Mouse (Mus musculus): ENCODE measurements at regions not wholly inside any gene's neighbourhood (a gene's known extent, or its start where the extent isn't known, plus 50 kb on each side); places are given as distances from the start of the nearest gene placed in this dataset.

GRCm38 (mm10) chr10:126480382-126480781, 420.8 kb downstream of the Atp23 start:
- DNase-seq: no peak

GRCm38 (mm10) chr10:126479743-126480142, 421.4 kb downstream of the Atp23 start:
- no peak for DNase-seq

DNA sequence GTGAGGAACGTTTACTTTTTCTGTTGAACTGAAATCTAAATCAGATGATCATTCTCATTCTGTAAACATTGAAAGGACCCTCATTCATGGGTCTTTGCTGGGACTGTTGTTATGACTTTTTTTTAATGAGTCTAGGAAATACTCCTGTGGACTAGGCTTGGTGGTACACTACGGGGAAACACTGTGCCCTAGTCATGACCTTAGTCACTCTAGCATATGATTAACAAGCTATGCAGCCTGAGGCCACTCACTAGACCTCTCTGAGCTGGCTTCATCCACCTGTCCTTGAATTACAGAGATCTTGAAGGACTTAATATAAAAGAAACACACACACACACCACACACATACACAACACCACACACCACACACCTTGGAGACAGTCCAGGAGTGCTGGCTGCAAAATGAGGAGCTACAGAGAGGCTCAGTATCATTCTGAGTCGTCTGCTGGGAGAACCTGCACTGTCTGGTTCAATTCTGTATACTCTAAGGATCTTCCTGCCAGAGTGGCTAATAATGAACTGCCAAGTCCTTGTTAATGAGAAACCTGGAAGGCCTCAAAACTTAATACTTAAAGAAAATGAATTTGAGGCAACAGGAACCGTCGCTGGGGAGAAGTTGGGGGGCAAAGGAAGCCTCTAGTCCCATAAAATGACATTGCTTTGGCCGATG, 428.0 kb downstream of the Atp23 start:
- no peak for DNase-seq

DNA sequence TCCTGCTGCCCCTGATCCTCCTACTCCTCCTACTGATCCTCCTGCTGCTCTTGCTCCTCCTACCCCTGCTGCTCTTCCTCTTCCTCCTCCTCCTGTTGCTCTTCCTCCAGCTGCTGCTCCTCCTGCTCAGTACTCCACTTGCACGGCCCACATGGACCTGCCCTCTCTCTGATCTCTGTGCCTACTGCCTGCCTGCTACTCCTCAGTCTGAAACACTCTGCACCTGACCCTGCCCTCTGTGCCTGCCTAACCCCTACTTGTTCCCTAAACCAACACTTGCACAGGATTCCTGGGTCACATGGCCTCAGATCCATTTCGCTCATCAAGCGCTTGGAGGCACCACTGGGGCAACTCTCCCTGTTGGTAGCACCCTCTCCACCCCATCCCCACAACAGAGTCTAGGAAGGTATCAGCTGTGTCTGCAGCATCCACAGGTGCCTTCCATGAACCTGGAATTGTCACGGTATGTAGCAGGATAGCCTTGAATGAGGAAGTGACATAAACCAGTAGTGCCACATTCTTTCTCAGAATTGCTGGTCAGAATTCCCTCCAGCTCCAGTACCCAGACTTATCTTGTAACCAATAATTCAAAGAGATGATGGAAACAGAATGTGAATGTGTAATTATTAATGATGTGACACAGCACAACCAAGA, 430.2 kb downstream of the Atp23 start:
- DNase-seq: no peak

- DNase-seq: no peak
Measured at GRCm38 (mm10) chr10:126462770-126463169, 438.4 kb downstream of the Atp23 start.

- no peak for DNase-seq
Measured at GRCm38 (mm10) chr10:126458523-126458922, 442.6 kb downstream of the Atp23 start.

DNA sequence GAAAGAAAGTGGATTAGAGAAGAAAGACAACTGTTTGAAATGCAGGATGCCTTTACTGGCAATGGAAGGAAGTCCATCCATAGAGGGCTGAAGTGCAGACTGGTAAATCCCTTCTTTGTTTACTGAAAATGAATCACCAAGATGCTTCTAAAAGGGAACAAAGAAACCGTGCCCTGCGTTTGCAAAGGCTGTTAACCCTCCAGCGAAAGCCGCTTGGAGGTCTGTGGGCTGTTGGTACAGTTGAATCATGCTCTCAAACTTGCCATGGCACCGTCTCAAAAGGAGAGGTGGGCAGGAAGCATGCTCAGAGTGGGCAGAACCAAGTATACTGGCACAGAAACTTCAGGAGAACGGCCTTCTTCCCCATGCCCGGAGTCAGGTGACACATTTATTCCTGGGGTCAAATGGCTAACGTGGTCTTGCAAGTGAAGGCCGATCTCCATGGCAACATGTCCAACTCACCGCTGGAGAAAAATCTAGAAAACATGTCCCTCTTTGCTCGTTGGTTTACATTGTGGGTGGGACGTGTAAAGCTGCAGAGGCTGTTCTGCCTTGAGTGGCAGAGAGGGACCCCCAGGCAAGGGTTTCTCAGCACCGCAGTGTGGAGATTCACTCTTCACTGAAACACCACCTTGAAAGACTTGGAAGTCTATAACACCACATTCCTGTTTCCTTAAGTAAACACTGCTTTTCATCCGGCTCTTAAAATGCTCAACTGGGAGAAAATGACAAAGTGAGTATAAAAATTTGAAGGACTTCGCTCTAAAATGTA, 448.2 kb downstream of the Atp23 start:
- no peak for DNase-seq

DNA sequence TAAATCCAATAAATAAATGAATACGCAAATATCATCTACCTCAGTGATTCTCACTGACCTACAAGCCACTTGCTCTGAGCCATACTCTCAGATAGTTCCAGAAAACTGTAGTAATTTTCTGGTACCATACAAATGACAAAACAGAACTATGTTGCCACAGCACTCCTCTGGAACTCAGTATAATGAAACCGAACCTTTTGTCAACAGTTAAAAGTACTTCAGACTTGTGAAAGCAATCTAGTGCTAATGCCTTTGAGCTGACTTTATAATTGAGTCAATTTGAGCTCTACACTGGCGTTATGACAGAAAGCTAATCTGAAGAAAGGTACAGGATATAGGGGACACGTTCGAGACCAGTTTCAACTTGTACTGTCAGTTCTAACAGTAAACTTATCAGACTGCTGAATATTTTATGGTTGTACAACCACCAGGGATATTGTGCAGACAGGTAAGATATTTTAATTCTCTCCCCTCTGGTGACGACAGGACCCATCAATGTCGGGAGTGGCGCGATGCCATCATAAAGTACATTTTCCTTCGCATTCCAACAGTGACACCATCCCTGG, 449.0 kb downstream of the Atp23 start:
- no peak for DNase-seq

- DNase-seq: no peak
Measured at GRCm38 (mm10) chr10:126431222-126431621, 465.3 kb downstream of the Lrig3 start.

DNA sequence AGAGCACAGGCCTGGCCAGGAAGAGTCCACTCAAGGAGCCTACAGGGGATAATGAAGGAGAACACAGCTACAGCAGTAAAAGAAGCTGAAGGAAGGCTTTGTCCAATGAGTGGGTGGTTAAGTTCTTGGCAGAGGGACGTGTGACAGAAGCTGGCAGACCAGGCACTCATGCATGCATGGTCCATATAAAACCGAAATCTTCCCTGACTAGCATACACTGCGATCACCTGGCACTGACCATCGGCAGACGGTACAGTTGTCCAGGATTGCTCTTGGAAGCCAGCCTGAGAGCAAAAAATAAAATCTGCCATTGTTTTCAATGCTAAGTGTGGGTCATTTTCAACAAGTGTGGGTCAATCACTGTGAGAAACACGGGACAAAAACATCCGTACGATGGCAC, 464.4 kb downstream of the Lrig3 start:
- peak; percentile 14 for DNase-seq

DNA sequence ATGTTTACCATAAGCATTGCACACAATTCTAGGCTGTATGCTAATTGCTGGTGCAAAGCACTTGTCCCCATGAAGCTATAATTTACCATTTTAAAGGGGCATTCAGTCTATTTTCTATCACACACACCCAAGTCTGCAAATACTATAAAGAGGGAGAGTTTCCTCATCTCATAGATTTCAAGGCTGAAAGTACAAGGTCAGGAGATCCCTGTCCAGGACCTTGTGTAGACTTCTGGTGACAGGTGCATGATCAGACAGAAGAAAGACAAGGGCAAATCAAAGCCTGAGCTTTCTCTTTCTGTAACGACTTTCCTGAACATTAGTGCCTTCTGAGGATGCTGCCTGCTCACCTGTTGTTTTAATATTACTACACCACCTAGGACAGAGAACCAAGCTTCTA, 463.5 kb downstream of the Lrig3 start:
- no peak for DNase-seq

DNA sequence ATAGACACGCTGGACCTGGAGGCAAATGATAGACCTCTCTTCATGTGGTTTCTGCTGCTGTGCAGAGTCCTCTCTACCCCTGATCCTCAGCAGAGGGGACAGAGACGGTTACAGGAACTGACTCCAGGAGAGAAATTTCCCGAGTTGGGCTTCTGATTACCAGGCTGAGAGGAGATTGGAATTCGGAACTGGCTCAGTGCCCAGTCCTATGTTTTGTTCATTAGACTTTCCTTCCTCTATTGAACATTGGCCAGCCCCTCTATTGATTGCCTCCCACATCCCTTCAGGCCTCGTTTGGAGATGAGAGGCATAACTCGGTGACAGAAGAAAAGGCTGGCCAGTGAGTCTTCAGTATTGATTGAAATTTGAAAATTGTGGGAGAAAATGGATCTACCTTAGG, 456.1 kb downstream of the Lrig3 start:
- no peak for DNase-seq

DNA sequence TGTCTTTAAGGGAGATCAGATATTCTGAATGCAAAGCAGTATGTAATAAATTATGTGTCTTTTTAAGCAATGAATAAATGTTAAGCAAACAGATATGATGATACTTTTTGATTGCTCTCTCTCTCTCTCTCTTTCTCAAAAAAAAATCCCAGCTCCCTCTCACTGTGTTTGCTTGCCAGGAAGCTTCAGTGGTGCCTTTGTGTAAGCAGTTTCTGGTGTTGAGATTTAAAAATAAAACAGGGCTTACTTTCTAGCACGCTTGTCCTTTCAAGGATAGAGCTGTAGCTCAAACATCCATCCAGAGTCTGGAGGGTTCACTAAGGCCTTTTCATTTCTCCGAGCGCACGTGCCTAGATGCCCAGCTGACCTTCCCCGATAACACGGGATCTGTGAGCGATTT, 447.8 kb downstream of the Lrig3 start:
- DNase-seq: no peak

- DNase-seq: no peak
Measured at GRCm38 (mm10) chr10:126392235-126392634, 426.3 kb downstream of the Lrig3 start.

DNA sequence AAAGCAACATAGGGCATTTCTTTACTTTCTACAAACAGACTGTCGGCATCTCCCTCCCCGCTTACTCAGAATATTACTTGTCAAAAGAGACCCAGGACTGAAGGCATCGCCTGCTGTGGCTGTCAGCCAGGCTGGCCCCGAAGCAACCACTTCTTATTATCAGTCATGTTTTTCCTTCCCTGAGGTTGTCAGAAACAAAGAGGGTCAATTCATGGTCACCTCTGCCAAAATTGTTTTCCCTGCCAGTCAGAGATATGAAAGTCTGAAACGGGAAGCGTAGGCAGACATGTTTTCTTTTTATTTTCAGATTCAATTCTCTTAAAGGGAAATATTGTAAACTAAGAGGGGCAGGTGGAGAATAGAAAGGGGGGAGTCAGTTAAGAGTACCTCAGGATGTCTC, 425.8 kb downstream of the Lrig3 start:
- DNase-seq: no peak

GRCm38 (mm10) chr10:126386430-126386829, 420.5 kb downstream of the Lrig3 start:
- no peak for DNase-seq

DNA sequence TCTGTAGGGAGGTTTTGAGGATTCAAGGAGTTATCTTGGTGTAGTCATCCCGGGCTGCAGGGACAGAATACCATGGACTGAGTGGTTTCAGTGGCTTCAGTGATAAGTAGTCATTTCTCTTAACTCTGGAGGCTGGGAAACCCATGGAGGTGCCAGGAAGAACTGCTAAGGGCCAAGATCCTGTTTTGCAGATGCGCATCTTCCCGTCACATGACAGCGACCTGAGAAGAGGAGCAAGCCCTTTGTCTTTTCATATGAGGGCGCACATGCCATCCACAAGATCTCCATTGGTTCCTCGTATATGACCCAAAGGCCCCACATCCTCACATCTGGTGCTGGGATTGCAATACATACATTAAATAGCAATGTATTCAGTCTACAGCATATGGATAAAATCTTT, 419.7 kb downstream of the Lrig3 start:
- DNase-seq: no peak

DNA sequence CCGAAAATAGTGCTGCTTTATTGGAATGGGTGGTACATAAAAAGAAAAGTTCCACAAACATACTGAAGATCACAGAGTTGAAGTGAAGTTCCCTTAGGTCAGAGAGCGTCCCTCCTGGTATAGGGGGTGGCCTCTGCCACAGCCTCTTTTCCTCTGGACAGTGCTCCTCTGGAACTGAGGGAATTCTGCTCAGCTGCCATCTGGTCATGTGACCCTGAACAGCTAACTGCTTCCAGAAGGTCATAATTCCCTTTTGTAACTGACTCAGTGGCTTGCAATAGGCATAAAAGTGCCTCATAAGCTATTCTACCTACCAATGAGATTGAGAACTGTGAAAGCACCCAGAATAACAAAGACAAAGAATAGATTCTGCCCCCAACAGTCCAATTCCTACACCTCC, 414.4 kb downstream of the Lrig3 start:
- DNase-seq: no peak

DNA sequence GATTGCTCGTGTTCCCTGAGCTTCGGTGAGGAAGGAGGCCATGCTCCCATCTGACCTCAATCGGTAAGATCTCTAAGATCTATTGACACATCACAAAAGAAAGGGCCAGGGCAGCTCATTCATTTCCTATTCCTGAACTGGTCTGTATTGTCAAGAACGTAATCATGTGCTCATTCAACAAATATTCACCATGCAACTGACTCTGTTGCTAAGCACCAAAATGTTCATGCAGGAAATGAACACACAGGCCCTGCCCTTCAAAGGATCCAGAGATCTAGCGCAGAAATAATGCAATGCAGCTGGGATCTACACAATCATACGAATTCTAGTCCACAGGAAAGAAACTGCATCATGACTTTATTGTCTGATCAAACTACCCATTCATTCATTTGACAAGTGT, 413.3 kb downstream of the Lrig3 start:
- DNase-seq: no peak

DNA sequence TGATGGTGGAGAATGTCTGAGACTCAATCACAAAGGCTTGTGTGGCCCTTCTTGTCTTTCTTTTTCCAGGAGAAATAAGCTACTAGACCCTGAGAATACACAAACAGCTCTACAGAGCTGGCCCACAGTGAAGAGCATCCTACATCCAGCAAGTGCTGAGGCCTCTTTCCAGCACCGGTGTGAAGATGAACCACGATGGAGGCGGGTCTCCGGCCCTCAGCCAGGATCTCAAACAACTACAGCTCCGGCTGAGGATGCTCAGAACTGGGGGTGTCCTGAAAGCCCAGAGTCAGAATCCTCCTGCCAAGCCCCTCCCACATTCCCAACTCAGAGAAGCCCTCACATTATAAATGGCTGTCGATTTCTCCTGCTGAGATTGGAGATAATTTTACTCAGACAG, 407.9 kb downstream of the Lrig3 start:
- DNase-seq: no peak

DNA sequence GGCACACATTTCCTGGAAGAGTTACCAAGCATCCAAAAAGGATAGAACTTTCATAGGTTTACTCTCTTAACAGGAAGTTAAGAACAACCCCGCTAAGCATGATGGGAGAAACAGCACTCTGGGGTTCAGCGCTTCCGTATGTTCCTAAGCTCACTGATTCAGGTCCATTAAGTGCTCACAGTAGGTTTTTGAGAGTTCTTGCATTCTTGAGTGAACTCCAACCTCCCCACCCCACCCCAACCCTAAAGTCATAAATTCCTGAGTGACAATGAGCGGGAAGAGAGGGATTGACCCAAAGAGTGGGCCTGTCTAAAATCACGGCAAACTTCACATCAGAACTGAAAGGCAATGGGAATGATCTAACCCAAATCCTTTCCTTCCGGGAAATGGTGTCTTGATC, 405.9 kb downstream of the Lrig3 start:
- DNase-seq: no peak

- no peak for DNase-seq
Measured at GRCm38 (mm10) chr10:126349076-126349475, 383.1 kb downstream of the Lrig3 start.

DNA sequence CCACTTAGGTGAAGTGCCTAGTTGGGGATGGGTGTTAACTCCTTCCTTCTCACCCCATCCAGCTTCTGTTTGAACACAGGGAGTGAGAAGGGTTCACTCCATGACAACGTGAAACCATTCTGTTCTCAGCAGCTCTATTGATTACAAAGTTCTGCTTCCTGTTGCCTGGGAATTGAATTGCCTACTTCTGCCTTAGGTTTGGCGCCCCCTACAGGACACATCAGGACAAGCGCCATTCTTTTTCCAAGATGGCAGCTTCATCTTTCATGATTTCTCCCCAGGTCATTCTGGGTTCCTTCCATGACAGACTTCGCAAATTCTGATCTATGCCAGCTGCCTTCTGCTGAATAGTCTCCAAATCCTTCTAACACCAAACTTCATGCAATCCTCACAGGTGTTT, 371.5 kb downstream of the Lrig3 start:
- DNase-seq: no peak

DNA sequence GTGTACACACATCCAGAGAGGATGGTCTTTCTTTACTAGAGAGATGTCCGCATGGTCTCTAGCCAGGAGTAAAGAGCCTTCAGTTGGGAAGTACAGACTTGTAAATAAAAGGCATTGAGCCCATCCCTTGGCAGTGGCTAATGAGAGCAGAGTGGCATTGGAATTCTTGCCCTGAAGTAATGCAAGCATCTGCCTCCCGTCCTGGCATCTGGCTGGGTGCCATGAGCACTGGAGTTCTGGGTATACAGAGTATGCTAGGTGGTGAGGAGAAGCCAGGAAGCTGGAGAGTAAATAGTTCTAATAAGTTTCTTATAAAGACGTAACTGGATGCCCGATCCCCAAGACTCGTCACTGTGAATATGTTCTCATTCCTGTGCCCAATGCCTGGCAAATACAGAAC, 367.8 kb downstream of the Lrig3 start:
- no peak for DNase-seq

Measured in cerebellum, adult 11-12 months (tissue).